Mouse (Mus musculus): Measurements from ENCODE around the gene Hoxc10.

Hoxc10 gene

GRCm38 (mm10) chr15:102966776-102967311 lies at the start of gene Hoxc10:
Gene Hoxc10, plus strand, starts transcription at chr15:102966796.
- DNase-seq: no peak

- no peak for DNase-seq
Observed at GRCm38 (mm10) chr15:102917972-102918572, 48.5 kb upstream of the Hoxc10 start.

- DNase-seq: no peak
Observed at GRCm38 (mm10) chr15:102918611-102919265, 47.9 kb upstream of the Hoxc10 start.

GRCm38 (mm10) chr15:102919336-102920180 lies 47.0 kb upstream of the Hoxc10 start:
- no peak for DNase-seq

GRCm38 (mm10) chr15:102920619-102921018 lies 46.0 kb upstream of the Hoxc10 start:
- DNase-seq: no peak

GRCm38 (mm10) chr15:102921053-102922011 lies 45.3 kb upstream of the Hoxc10 start, which contains the start of gene Hoxc13:
Gene Hoxc13, plus strand, starts transcription at chr15:102921103.
- DNase-seq: no peak

GRCm38 (mm10) chr15:102922012-102922362 lies 44.6 kb upstream of the Hoxc10 start:
- no peak for DNase-seq

- no peak for DNase-seq
Observed at GRCm38 (mm10) chr15:102922636-102923500, 43.7 kb upstream of the Hoxc10 start.

GRCm38 (mm10) chr15:102927032-102927645 lies 39.5 kb upstream of the Hoxc10 start:
- no peak for DNase-seq

- DNase-seq: no peak
Observed at GRCm38 (mm10) chr15:102931706-102932358, 34.8 kb upstream of the Hoxc10 start.

- no peak for DNase-seq
Observed at GRCm38 (mm10) chr15:102934438-102934837, 32.2 kb upstream of the Hoxc10 start.

GRCm38 (mm10) chr15:102934897-102935296 lies 31.7 kb upstream of the Hoxc10 start:
- no peak for DNase-seq

- no peak for DNase-seq
Observed at GRCm38 (mm10) chr15:102936279-102936972, 30.2 kb upstream of the Hoxc10 start, which contains the start of gene Hoxc12. Gene Hoxc12, plus strand, starts transcription at chr15:102936757.

- no peak for DNase-seq
Observed at GRCm38 (mm10) chr15:102937036-102937666, 29.4 kb upstream of the Hoxc10 start.

GRCm38 (mm10) chr15:102939256-102940155 lies 27.1 kb upstream of the Hoxc10 start:
- DNase-seq: no peak

- no peak for DNase-seq
Observed at GRCm38 (mm10) chr15:102942739-102943467, 23.7 kb upstream of the Hoxc10 start.

- no peak for DNase-seq
Observed at GRCm38 (mm10) chr15:102943468-102943813, 23.2 kb upstream of the Hoxc10 start.
